Mouse (Mus musculus): Measurements from ENCODE around the gene Slc35c1. TPM values are rescaled to one million over a fixed set of nuclear protein-coding genes. Genes with fewer than 3 reads are reported as not detected.

Gene Slc35c1
- total RNA-seq (2014; fragmentation: Nextera tagmentation) (27.9 and 29.0 TPM in 2 replicates), total RNA-seq (2017) (8.4 and 9.6 TPM in 2 replicates)

GRCm38 (mm10) chr2:92459921-92460707 is at the start of gene Slc35c1:
Slc35c1 (minus strand) TSS chr2:92460538.
- ATAC-seq (replicated peaks; ENCODE audit: low FRiP score, low TSS enrichment, poor library complexity, severe bottlenecking), result peak; percentile 45

GRCm38 (mm10) chr2:92505291-92505690 is 45.0 kb upstream of the Slc35c1 start:
- no peak for ATAC-seq (replicated peaks; ENCODE audit: low FRiP score, low TSS enrichment, poor library complexity, severe bottlenecking)

- ATAC-seq (replicated peaks; ENCODE audit: low FRiP score, low TSS enrichment, poor library complexity, severe bottlenecking), result no peak
Observed at GRCm38 (mm10) chr2:92503421-92503820, 43.1 kb upstream of the Slc35c1 start.

- ATAC-seq (replicated peaks; ENCODE audit: low FRiP score, low TSS enrichment, poor library complexity, severe bottlenecking), result no peak
Observed at GRCm38 (mm10) chr2:92499701-92500322, 39.5 kb upstream of the Slc35c1 start.

GRCm38 (mm10) chr2:92497112-92497511 is 36.8 kb upstream of the Slc35c1 start:
- no peak for ATAC-seq (replicated peaks; ENCODE audit: low FRiP score, low TSS enrichment, poor library complexity, severe bottlenecking)

GRCm38 (mm10) chr2:92496681-92497080 is 36.3 kb upstream of the Slc35c1 start:
- ATAC-seq (replicated peaks; ENCODE audit: low FRiP score, low TSS enrichment, poor library complexity, severe bottlenecking), result no peak

- no peak for ATAC-seq (replicated peaks; ENCODE audit: low FRiP score, low TSS enrichment, poor library complexity, severe bottlenecking)
Observed at GRCm38 (mm10) chr2:92494956-92495355, 34.6 kb upstream of the Slc35c1 start.

GRCm38 (mm10) chr2:92494423-92494822 is 34.1 kb upstream of the Slc35c1 start:
- no peak for ATAC-seq (replicated peaks; ENCODE audit: low FRiP score, low TSS enrichment, poor library complexity, severe bottlenecking)

GRCm38 (mm10) chr2:92493656-92494390 is 33.5 kb upstream of the Slc35c1 start:
- ATAC-seq (replicated peaks; ENCODE audit: low FRiP score, low TSS enrichment, poor library complexity, severe bottlenecking), result no peak

- ATAC-seq (replicated peaks; ENCODE audit: low FRiP score, low TSS enrichment, poor library complexity, severe bottlenecking), result no peak
Observed at GRCm38 (mm10) chr2:92491950-92492501, 31.7 kb upstream of the Slc35c1 start.

GRCm38 (mm10) chr2:92490541-92490940 is 30.2 kb upstream of the Slc35c1 start:
- ATAC-seq (replicated peaks; ENCODE audit: low FRiP score, low TSS enrichment, poor library complexity, severe bottlenecking), result no peak

GRCm38 (mm10) chr2:92487791-92488190 is 27.5 kb upstream of the Slc35c1 start:
- no peak for ATAC-seq (replicated peaks; ENCODE audit: low FRiP score, low TSS enrichment, poor library complexity, severe bottlenecking)

GRCm38 (mm10) chr2:92486911-92487310 is 26.6 kb upstream of the Slc35c1 start:
- no peak for ATAC-seq (replicated peaks; ENCODE audit: low FRiP score, low TSS enrichment, poor library complexity, severe bottlenecking)

GRCm38 (mm10) chr2:92486403-92486802 is 26.1 kb upstream of the Slc35c1 start:
- ATAC-seq (replicated peaks; ENCODE audit: low FRiP score, low TSS enrichment, poor library complexity, severe bottlenecking), result peak; percentile 65; the same call in 1 of the 2 replicates

- peak; percentile 73 for ATAC-seq (replicated peaks; ENCODE audit: low FRiP score, low TSS enrichment, poor library complexity, severe bottlenecking)
Observed at GRCm38 (mm10) chr2:92485640-92486295, 25.4 kb upstream of the Slc35c1 start.

- peak; percentile 40 for ATAC-seq (replicated peaks; ENCODE audit: low FRiP score, low TSS enrichment, poor library complexity, severe bottlenecking)
Observed at GRCm38 (mm10) chr2:92484256-92485025, 24.1 kb upstream of the Slc35c1 start.

GRCm38 (mm10) chr2:92483505-92483904 is 23.2 kb upstream of the Slc35c1 start:
- no peak for ATAC-seq (replicated peaks; ENCODE audit: low FRiP score, low TSS enrichment, poor library complexity, severe bottlenecking)

GRCm38 (mm10) chr2:92482551-92482950 is 22.2 kb upstream of the Slc35c1 start:
- ATAC-seq (replicated peaks; ENCODE audit: low FRiP score, low TSS enrichment, poor library complexity, severe bottlenecking), result no peak

GRCm38 (mm10) chr2:92478313-92478688 is 18.0 kb upstream of the Slc35c1 start:
- ATAC-seq (replicated peaks; ENCODE audit: low FRiP score, low TSS enrichment, poor library complexity, severe bottlenecking), result no peak
